Mouse (Mus musculus) MEL (cell line): ENCODE measurements around the gene Spsb1. TPM values are rescaled to one million over a fixed set of nuclear protein-coding genes. Genes with fewer than 3 reads are reported as not detected.

ENCODE experiments used
- DNase-seq: peaks from one replicate; pipeline ENCODE4 v3.0.0; 2011; ENCODE audit warnings: low read depth, low spot score
- H3K27ac ChIP-seq: 2 replicates; pipeline ENCODE4 v1.5.1; 2012; ENCODE audit warnings: low read depth, mild to moderate bottlenecking, control low read depth, low read length, moderate library complexity; ENCODE audit not compliant: control insufficient read depth
- H3K27me3 ChIP-seq, 2 experiments: fragments of 150-350 bp in 1 of 2; sonication (generic) in 1 of 2; 2 replicates each; pipeline ENCODE4 v1.6.1; 2012; ENCODE audit warnings: low read length in 2 of 2, mild to moderate bottlenecking in 2 of 2, improper control_type of control experiment in 1 of 2, moderate library complexity in 1 of 2; ENCODE audit not compliant: insufficient read depth in 2 of 2, control insufficient read depth in 1 of 2
- H3K36me3 ChIP-seq, 2 experiments: 2 replicates each; pipeline ENCODE4 v1.6.1; 2012 to 2014; ENCODE audit warnings: low read length in 2 of 2, improper control_type of control experiment in 1 of 2, inconsistent platforms in 1 of 2, mild to moderate bottlenecking in 1 of 2; ENCODE audit not compliant: insufficient read depth in 2 of 2, control insufficient read depth in 1 of 2
- H3K4me1 ChIP-seq, 2 experiments: fragments of 150-350 bp in 1 of 2; sonication (generic) in 1 of 2; 2 replicates each; pipeline ENCODE4 v1.6.1; 2012; ENCODE audit warnings: low read length in 2 of 2, improper control_type of control experiment in 1 of 2, mild to moderate bottlenecking in 1 of 2; ENCODE audit not compliant: insufficient read depth in 2 of 2, control insufficient read depth in 1 of 2
- H3K4me3 ChIP-seq, 2 experiments: fragments of 150-350 bp in 1 of 2; sonication (generic) in 1 of 2; 2 replicates each; pipeline ENCODE4 v1.5.1; 2012; ENCODE audit warnings: low read depth in 2 of 2, low read length in 2 of 2, mild to moderate bottlenecking in 2 of 2, moderate library complexity in 2 of 2, control low read depth in 1 of 2, improper control_type of control experiment in 1 of 2; ENCODE audit not compliant: control insufficient read depth in 1 of 2, insufficient read depth in 1 of 2
- H3K79me2 ChIP-seq: 2 replicates; pipeline ENCODE4 v1.6.1; 2012; ENCODE audit warnings: mild to moderate bottlenecking, low read length, moderate library complexity; ENCODE audit not compliant: control insufficient read depth, poor library complexity, insufficient read depth
- H3K9ac ChIP-seq: 2 replicates; pipeline ENCODE4 v1.6.1; 2012; ENCODE audit warnings: low read depth, mild to moderate bottlenecking, control low read depth, low read length, moderate library complexity; ENCODE audit not compliant: control insufficient read depth, poor library complexity, severe bottlenecking
- H3K9me3 ChIP-seq: fragments of 150-350 bp; sonication (generic); replicated peaks from 2 replicates; pipeline ENCODE4 v1.6.1; 2012; ENCODE audit warnings: mild to moderate bottlenecking, low read length, improper control_type of control experiment, moderate library complexity; ENCODE audit not compliant: insufficient read depth
- E2F4 ChIP-seq: IDR thresholded peaks from 2 replicates; pipeline ENCODE4 v1.6.1; 2011; ENCODE audit warnings: low read depth, low read length, improper control_type of control experiment, borderline replicate concordance
- ELF1 ChIP-seq: IDR thresholded peaks from 2 replicates; pipeline ENCODE4 v1.6.1; 2014; ENCODE audit warnings: low read depth, mild to moderate bottlenecking, inconsistent platforms, low read length, improper control_type of control experiment, moderate library complexity
- ETS1 ChIP-seq: IDR thresholded peaks from 2 replicates; pipeline ENCODE4 v1.6.1; 2012; ENCODE audit warnings: low read depth, mild to moderate bottlenecking, inconsistent platforms, low read length, improper control_type of control experiment, moderate library complexity
- GATA1 ChIP-seq: IDR thresholded peaks from 2 replicates; pipeline ENCODE4 v1.6.1; 2011; ENCODE audit warnings: low read depth, low read length, improper control_type of control experiment
- JUND ChIP-seq: IDR thresholded peaks from 2 replicates; pipeline ENCODE4 v1.6.1; 2011; ENCODE audit warnings: low read depth, mild to moderate bottlenecking, improper control_type of control experiment, low read length
- KAT2A ChIP-seq: conservative IDR thresholded peaks from 2 replicates; pipeline ENCODE4 v1.6.1; 2012; ENCODE audit warnings: low read depth, low read length, improper control_type of control experiment, inconsistent platforms
- MAFK ChIP-seq: IDR thresholded peaks from 2 replicates; pipeline ENCODE4 v1.6.1; 2011; ENCODE audit warnings: low read depth, mild to moderate bottlenecking, low read length, improper control_type of control experiment, borderline replicate concordance
- MAX ChIP-seq: IDR thresholded peaks from 2 replicates; pipeline ENCODE4 v1.6.1; 2011; ENCODE audit warnings: low read length, improper control_type of control experiment
- MEF2A ChIP-seq: IDR thresholded peaks from 2 replicates; pipeline ENCODE4 v1.6.1; 2014; ENCODE audit warnings: low read depth, mild to moderate bottlenecking, inconsistent platforms, low read length, improper control_type of control experiment; ENCODE audit not compliant: poor library complexity, insufficient replicate concordance, severe bottlenecking; ENCODE audit errors: extremely low read depth
- MYB ChIP-seq: IDR thresholded peaks from 2 replicates; pipeline ENCODE4 v1.6.1; 2011; ENCODE audit warnings: mild to moderate bottlenecking, low read depth, low read length, improper control_type of control experiment
- NRF1 ChIP-seq: IDR thresholded peaks from 2 replicates; pipeline ENCODE4 v1.6.1; 2014; ENCODE audit warnings: low read depth, mild to moderate bottlenecking, inconsistent platforms, low read length, improper control_type of control experiment, moderate library complexity; ENCODE audit not compliant: poor library complexity, insufficient read depth, severe bottlenecking
- POLR2A ChIP-seq, 2 experiments: IDR thresholded peaks; 2 replicates each; pipeline ENCODE4 v1.6.1; 2011 to 2012; ENCODE audit warnings: low read length in 2 of 2, mild to moderate bottlenecking in 2 of 2, control low read depth in 1 of 2, improper control_type of control experiment in 1 of 2, low read depth in 1 of 2, moderate library complexity in 1 of 2; ENCODE audit not compliant: control insufficient read depth in 1 of 2, insufficient read depth in 1 of 2, poor library complexity in 1 of 2
- POLR2AphosphoS2 ChIP-seq: IDR thresholded peaks from 2 replicates; pipeline ENCODE4 v1.6.1; 2011; ENCODE audit warnings: low read length, improper control_type of control experiment
- POLR2AphosphoS5 ChIP-seq: IDR thresholded peaks from 2 replicates; pipeline ENCODE4 v1.6.1; 2012; ENCODE audit warnings: low read depth, borderline replicate concordance, mild to moderate bottlenecking, inconsistent platforms, low read length, moderate library complexity, mixed read lengths
- RAD21 ChIP-seq: IDR thresholded peaks from 2 replicates; pipeline ENCODE4 v1.6.1; 2011; ENCODE audit warnings: mild to moderate bottlenecking, low read depth, low read length, improper control_type of control experiment
- RCOR1 ChIP-seq: IDR thresholded peaks from 2 replicates; pipeline ENCODE4 v1.6.1; 2012; ENCODE audit warnings: low read depth, mild to moderate bottlenecking, inconsistent platforms, low read length, improper control_type of control experiment
- SIN3A ChIP-seq: IDR thresholded peaks from 2 replicates; pipeline ENCODE4 v1.6.1; 2012; ENCODE audit warnings: low read length, improper control_type of control experiment, inconsistent platforms
- SMC3 ChIP-seq: IDR thresholded peaks from 2 replicates; pipeline ENCODE4 v1.6.1; 2011; ENCODE audit warnings: low read depth, low read length, improper control_type of control experiment
- TAL1 ChIP-seq: IDR thresholded peaks from 2 replicates; pipeline ENCODE4 v1.6.1; 2012; ENCODE audit warnings: mild to moderate bottlenecking, inconsistent platforms, low read length, moderate library complexity, mixed read lengths
- TBP ChIP-seq: IDR thresholded peaks from 2 replicates; pipeline ENCODE4 v1.8.0; 2011; ENCODE audit warnings: low read depth, low read length, improper control_type of control experiment
- TCF12 ChIP-seq: IDR thresholded peaks from 2 replicates; pipeline ENCODE4 v1.6.1; 2014; ENCODE audit warnings: low read depth, mild to moderate bottlenecking, inconsistent platforms, low read length, improper control_type of control experiment, moderate library complexity
- UBTF ChIP-seq: IDR thresholded peaks from 2 replicates; pipeline ENCODE4 v1.6.1; 2012; ENCODE audit warnings: low read depth, mild to moderate bottlenecking, inconsistent platforms, low read length, improper control_type of control experiment, moderate library complexity, borderline replicate concordance; ENCODE audit not compliant: insufficient read depth
- USF1 ChIP-seq: IDR thresholded peaks from 2 replicates; pipeline ENCODE4 v1.6.1; 2014; ENCODE audit warnings: low read depth, mild to moderate bottlenecking, inconsistent platforms, low read length, improper control_type of control experiment, moderate library complexity
- USF2 ChIP-seq, 2 experiments: IDR thresholded peaks; 2 replicates each; pipeline ENCODE4 v1.6.1; 2011 to 2012; ENCODE audit warnings: improper control_type of control experiment in 2 of 2, low read length in 2 of 2, borderline replicate concordance in 1 of 2, inconsistent platforms in 1 of 2, low read depth in 1 of 2, mild to moderate bottlenecking in 1 of 2; ENCODE audit not compliant: insufficient read depth in 1 of 2
- ZC3H11A ChIP-seq: IDR thresholded peaks from 2 replicates; pipeline ENCODE4 v1.6.1; 2012; ENCODE audit warnings: low read depth, mild to moderate bottlenecking, inconsistent platforms, low read length, improper control_type of control experiment
- ZKSCAN1 ChIP-seq: IDR thresholded peaks from 2 replicates; pipeline ENCODE4 v1.6.1; 2012; ENCODE audit warnings: low read depth, mild to moderate bottlenecking, inconsistent platforms, low read length, improper control_type of control experiment, moderate library complexity
- ZNF384 ChIP-seq: IDR thresholded peaks from 2 replicates; pipeline ENCODE4 v1.6.1; 2012; ENCODE audit warnings: low read depth, mild to moderate bottlenecking, inconsistent platforms, low read length, improper control_type of control experiment
- polyA plus RNA-seq, 2 experiments: library from polyadenylated mRNA; stranded (reverse) in 1 of 2; unstranded in 1 of 2; fragments of >175 nt in 1 of 2; fragments of >200 nt in 1 of 2; gene quantifications; 2 replicates each; pipeline versions ENCODE4 v1.2.1 to v1.2.4; 2012; ENCODE audit warnings: low replicate concordance in 2 of 2, low read depth in 1 of 2; ENCODE audit not compliant: insufficient read length in 2 of 2, insufficient read depth in 1 of 2, missing spikeins in 1 of 2
- total RNA-seq: library from RNA; depleted of rRNA; stranded (reverse); fragments of 300-350 nt; gene quantifications from 2 replicates; pipeline ENCODE4 v1.2.3, GENCODE M21; 2012

Gene Spsb1
- total and polyA plus RNA-seq, 3 experiments = 0.12 to 0.25 TPM; not detected in 1

DNA sequence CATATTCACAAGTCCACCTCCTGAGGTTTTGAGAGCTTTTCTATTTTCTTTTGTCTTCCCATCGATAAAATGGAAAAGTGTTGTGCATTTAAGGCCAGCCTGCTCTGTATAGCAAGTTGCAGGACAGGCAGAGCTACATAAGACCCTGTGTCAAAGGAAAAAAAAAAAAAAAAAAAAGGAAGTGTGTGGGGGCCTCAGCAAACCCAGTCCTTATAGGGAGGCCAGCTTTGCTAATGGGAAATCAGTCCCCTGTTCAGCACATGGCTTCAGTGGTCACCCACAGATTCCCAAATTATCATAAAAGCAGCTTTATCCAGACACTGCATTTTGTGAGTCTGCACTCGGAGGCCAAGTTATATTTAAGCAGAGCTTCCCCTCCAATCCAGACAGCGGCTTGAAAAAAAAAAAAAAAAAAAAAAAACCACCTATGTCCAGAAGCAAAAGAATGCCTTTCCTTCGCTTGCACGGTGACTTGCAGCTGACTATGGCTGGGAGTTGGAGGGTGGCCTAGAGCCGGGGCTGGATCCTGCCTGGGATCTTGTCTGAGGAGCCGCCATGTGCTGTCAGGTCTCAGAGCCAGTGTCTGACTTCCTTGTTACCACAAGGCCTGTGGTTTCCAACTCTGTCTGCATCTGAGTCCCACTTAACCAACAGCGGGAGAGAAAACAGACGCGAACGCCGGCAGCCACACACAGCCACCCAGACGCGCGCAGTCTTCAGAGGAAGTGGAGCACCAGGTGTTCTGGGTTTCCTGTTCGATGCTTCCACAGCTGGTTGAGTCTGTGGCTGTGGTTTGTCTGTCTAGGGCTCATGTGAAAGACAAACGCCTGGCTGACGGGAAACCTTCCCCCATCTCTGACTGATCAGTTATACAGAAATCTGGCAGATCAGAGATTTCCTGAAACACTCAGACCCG, 98.7 kb downstream of the Spsb1 start (continued):
- TF ChIP-seq MYB (no peak), JUND (no peak), TAL1 (peak; percentile 13; the same call in 1 of the 2 replicates), USF2 (IDR thresholded peaks at IDR 0.05; ENCODE audit: borderline replicate concordance in 1 of 2, insufficient read depth in 1 of 2, low read depth in 1 of 2, low read length in 2 of 2) (no peak), NRF1 (no peak), POLR2AphosphoS2 (no peak), ELF1 (no peak; the same call in 1 of the 2 replicates), KAT2A (no peak), SMC3 (no peak), ZKSCAN1 (peak; percentile 21; the same call in 1 of the 2 replicates), POLR2A (IDR thresholded peaks at IDR 0.05; ENCODE audit: control insufficient read depth in 1 of 2, insufficient read depth in 1 of 2, low read depth in 1 of 2, low read length in 2 of 2, poor library complexity in 1 of 2) (peak in 1 of 2 experiments; percentile 38; a peak in 1 of 4 replicates), ZC3H11A (no peak), TBP (0 out of 2 replicates have a peak, but pooled peaks have one; percentile 28), ZNF384 (peak; percentile 95), MAFK (no peak)

DNA sequence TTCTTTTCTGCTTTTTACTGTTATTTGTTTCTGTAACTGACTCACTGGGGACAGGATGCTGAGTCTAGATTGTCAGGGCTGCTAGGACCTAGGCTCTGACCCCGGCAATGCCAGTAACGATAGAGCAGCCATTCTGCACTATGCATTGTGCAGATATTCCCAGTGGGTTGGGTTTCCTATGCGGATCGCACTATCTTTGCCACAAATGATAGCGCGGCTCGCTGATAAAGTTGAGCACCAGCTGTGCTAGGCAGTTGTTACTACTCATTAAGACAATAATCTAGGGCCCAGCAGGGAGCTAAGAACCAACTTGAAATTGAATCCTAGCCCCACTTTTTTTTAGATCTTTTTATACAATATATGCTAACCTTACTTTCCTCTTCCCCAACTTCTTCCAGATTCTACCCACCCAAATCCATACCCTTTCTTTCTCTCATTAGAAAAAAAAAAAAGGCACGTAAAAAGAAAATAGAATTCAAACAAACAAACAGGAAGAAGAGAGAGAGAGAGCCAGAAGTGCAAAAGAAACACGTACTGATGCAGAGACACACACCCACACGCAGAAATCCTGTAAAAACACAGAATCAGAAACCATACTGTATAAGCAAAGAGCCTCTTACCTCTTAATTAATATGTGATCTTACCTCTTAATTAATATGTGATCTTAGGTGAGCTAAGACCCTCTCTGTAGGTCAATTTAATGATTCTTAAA, 99.5 kb downstream of the Spsb1 start:
- Histone ChIP-seq H3K36me3 (peaks cover 0 to 7% of the 10 kb centered on the region in 2 experiments; a peak in 1 of 4 replicates), H3K27ac (peak overlapping the region; percentile 53), H3K9ac (peak overlapping the region; percentile 52), H3K27me3 (no peaks in the 10 kb centered on the region; a peak in 1 of 4 replicates), H3K79me2 (no peaks in the 10 kb centered on the region), H3K4me3 (peak overlapping the region; percentile 43 to 48), H3K4me1 (peaks cover 4 to 20% of the 10 kb centered on the region in 2 experiments; a peak in 3 of 4 replicates), H3K9me3 (no peaks in the 10 kb centered on the region)
- DNase-seq = peak; percentile 75
- TF ChIP-seq MAX (no peak), USF1 (no peak), E2F4 (no peak), MEF2A (no peak), POLR2AphosphoS5 (no peak), TCF12 (peak; percentile 95), POLR2A (IDR thresholded peaks at IDR 0.05; ENCODE audit: control insufficient read depth in 1 of 2, insufficient read depth in 1 of 2, low read depth in 1 of 2, low read length in 2 of 2, poor library complexity in 1 of 2) (no peak), ELF1 (no peak), ETS1 (peak; percentile 97), MAFK (peak; percentile 46; the same call in 1 of the 2 replicates), ZKSCAN1 (no peak), ZC3H11A (peak; percentile 14; the same call in 1 of the 2 replicates), MYB (peak; percentile 81), SMC3 (no peak), SIN3A (peak; percentile 75), KAT2A (no peak), UBTF (no peak), ZNF384 (peak; percentile 78), GATA1 (peak; percentile 91), RAD21 (no peak), USF2 (IDR thresholded peaks at IDR 0.05; ENCODE audit: borderline replicate concordance in 1 of 2, insufficient read depth in 1 of 2, low read depth in 1 of 2, low read length in 2 of 2) (no peak), NRF1 (no peak), RCOR1 (peak; percentile 80)
